Mouse (Mus musculus): Measurements from ENCODE around the gene Cwc15. TPM values are rescaled to one million over a fixed set of nuclear protein-coding genes. Genes with fewer than 3 reads are reported as not detected.
"Not testable (repeated sequence)": the region's sequence is repeated elsewhere in the genome, so short reads cannot be mapped to it uniquely, and the experiment has no call there.

Gene Cwc15
- 100 to 1,000 TPM; 189 to 201 TPM for polyA plus RNA-seq (2017; shearing (Covaris generic))

GRCm38 (mm10) chr9:14500023-14500915 lies at the start of gene Cwc15, which contains the start of gene Kdm4d:
Gene Cwc15 (plus strand): TSS chr9:14500617.
Gene Kdm4d (minus strand): TSS chr9:14500482.
- peak; percentile 73 for ATAC-seq

- ATAC-seq: not testable (repeated sequence)
Measured at GRCm38 (mm10) chr9:14451120-14451519, 49.3 kb upstream of the Cwc15 start.

GRCm38 (mm10) chr9:14456320-14456719 lies 44.1 kb upstream of the Cwc15 start:
- ATAC-seq: no peak

GRCm38 (mm10) chr9:14462536-14462935 lies 37.9 kb upstream of the Cwc15 start:
- ATAC-seq: not testable (repeated sequence)

GRCm38 (mm10) chr9:14463668-14464067 lies 36.7 kb upstream of the Cwc15 start:
- not testable (repeated sequence) for ATAC-seq

- peak; percentile 62 for ATAC-seq
Measured at GRCm38 (mm10) chr9:14498896-14499705, 1.3 kb upstream of the Cwc15 start.

- no peak for ATAC-seq
Measured at GRCm38 (mm10) chr9:14500916-14501424, 553 bp downstream of the Cwc15 start.

- no peak for ATAC-seq
Measured at GRCm38 (mm10) chr9:14512633-14513445, 12.4 kb downstream of the Cwc15 start.

- ATAC-seq: no peak
Measured at GRCm38 (mm10) chr9:14517296-14517695, 16.9 kb downstream of the Cwc15 start.

- no peak for ATAC-seq
Measured at GRCm38 (mm10) chr9:14518105-14518504, 17.7 kb downstream of the Cwc15 start.

- ATAC-seq: no peak
Measured at GRCm38 (mm10) chr9:14520971-14521670, 20.7 kb downstream of the Cwc15 start.

GRCm38 (mm10) chr9:14521695-14522094 lies 21.3 kb downstream of the Cwc15 start:
- no peak for ATAC-seq

- ATAC-seq: peak; percentile 93
Measured at GRCm38 (mm10) chr9:14523408-14524043, 23.1 kb downstream of the Cwc15 start.

GRCm38 (mm10) chr9:14530004-14530403 lies 29.6 kb downstream of the Cwc15 start:
- ATAC-seq: no peak

GRCm38 (mm10) chr9:14532283-14532682 lies 31.9 kb downstream of the Cwc15 start:
- no peak for ATAC-seq

- no peak for ATAC-seq
Measured at GRCm38 (mm10) chr9:14533659-14534058, 33.2 kb downstream of the Cwc15 start.

GRCm38 (mm10) chr9:14534833-14535456 lies 34.5 kb downstream of the Cwc15 start:
- no peak for ATAC-seq

- no peak for ATAC-seq
Measured at GRCm38 (mm10) chr9:14544034-14544757, 43.8 kb downstream of the Cwc15 start.

- ATAC-seq: no peak
Measured at GRCm38 (mm10) chr9:14547584-14548365, 47.4 kb downstream of the Cwc15 start.

Data from CD4-positive, CD25-positive, alpha-beta regulatory T cell, adult 4 months (primary cell).